Mouse (Mus musculus): ENCODE measurements around the gene Slc7a11.
"Not testable (repeated sequence)": the region's sequence is repeated elsewhere in the genome, so short reads cannot be mapped to it uniquely, and the experiment has no call there.

Gene Slc7a11

GRCm38 (mm10) chr3:50443421-50443916 lies at the start of gene Slc7a11:
Slc7a11 (minus strand) TSS chr3:50443614.
- DNase-seq = peak; percentile 4 to 8

GRCm38 (mm10) chr3:50491678-50492077 lies 48.3 kb upstream of the Slc7a11 start:
- DNase-seq = no peak

- DNase-seq = no peak
Observed at GRCm38 (mm10) chr3:50484076-50484475, 40.7 kb upstream of the Slc7a11 start.

GRCm38 (mm10) chr3:50462223-50462622 lies 18.8 kb upstream of the Slc7a11 start:
- DNase-seq = no peak

GRCm38 (mm10) chr3:50457136-50457535 lies 13.7 kb upstream of the Slc7a11 start:
- no peak for DNase-seq

- DNase-seq = no peak
Observed at GRCm38 (mm10) chr3:50456564-50456963, 13.2 kb upstream of the Slc7a11 start.

- no peak for DNase-seq
Observed at GRCm38 (mm10) chr3:50456023-50456422, 12.6 kb upstream of the Slc7a11 start.

- no peak for DNase-seq
Observed at GRCm38 (mm10) chr3:50445050-50445775, 1.8 kb upstream of the Slc7a11 start.

GRCm38 (mm10) chr3:50443942-50444341 lies 528 bp upstream of the Slc7a11 start:
- no peak for DNase-seq

- no peak for DNase-seq
Observed at GRCm38 (mm10) chr3:50442341-50443292, 797 bp downstream of the Slc7a11 start.

- no peak for DNase-seq
Observed at GRCm38 (mm10) chr3:50441330-50441729, 2.1 kb downstream of the Slc7a11 start.

- DNase-seq = no peak
Observed at GRCm38 (mm10) chr3:50440409-50440808, 3.0 kb downstream of the Slc7a11 start.

- no peak for DNase-seq
Observed at GRCm38 (mm10) chr3:50439429-50439828, 4.0 kb downstream of the Slc7a11 start.

- DNase-seq = no peak
Observed at GRCm38 (mm10) chr3:50438520-50439253, 4.7 kb downstream of the Slc7a11 start.

GRCm38 (mm10) chr3:50438081-50438480 lies 5.3 kb downstream of the Slc7a11 start:
- not testable (repeated sequence) for DNase-seq

- not testable (repeated sequence) for DNase-seq
Observed at GRCm38 (mm10) chr3:50436409-50436808, 7.0 kb downstream of the Slc7a11 start.

- DNase-seq = no peak
Observed at GRCm38 (mm10) chr3:50433831-50434230, 9.6 kb downstream of the Slc7a11 start.

GRCm38 (mm10) chr3:50430811-50431210 lies 12.6 kb downstream of the Slc7a11 start:
- DNase-seq = no peak

GRCm38 (mm10) chr3:50421480-50422277 lies 21.7 kb downstream of the Slc7a11 start:
- peak in 1 of 2 experiments; percentile 6 for DNase-seq

- no peak for DNase-seq
Observed at GRCm38 (mm10) chr3:50419161-50419560, 24.3 kb downstream of the Slc7a11 start.

GRCm38 (mm10) chr3:50406771-50407170 lies 36.6 kb downstream of the Slc7a11 start:
- no peak for DNase-seq

GRCm38 (mm10) chr3:50405915-50406314 lies 37.5 kb downstream of the Slc7a11 start:
- DNase-seq = no peak
